Mouse (Mus musculus): ENCODE results near the gene Arhgef7.

DNA sequence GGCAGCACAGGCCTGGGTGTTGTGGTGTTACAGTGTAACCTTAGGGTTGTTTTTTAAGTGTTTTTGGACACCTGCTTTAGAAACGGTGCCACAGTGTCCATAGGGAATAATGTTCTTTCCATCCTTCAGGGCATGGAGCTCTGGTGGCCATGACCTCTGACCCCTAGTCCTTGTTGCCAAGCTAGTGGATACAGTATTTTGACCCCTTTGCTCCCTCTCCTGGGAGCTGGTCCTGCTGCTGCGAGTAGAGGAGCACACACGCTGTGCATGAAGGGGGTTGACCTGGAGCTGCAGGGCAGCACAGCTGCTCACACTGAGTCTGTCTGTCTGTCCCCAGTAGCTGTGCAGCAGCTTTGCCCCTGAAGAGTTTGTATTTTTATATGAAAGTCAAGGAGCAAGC, 98.2 kb downstream of the Arhgef7 start:
- TF ChIP-seq ZC3H11A (IDR thresholded peaks at IDR 0.05; ENCODE audit: borderline replicate concordance, low read depth, low read length), result no peak
- TF ChIP-seq ZNF384 (IDR thresholded peaks at IDR 0.05; ENCODE audit: low read depth, low read length), result no peak
- TF ChIP-seq MAFK (IDR thresholded peaks at IDR 0.05; ENCODE audit: insufficient read depth, low read depth, low read length), result no peak
- TF ChIP-seq HCFC1 (IDR thresholded peaks at IDR 0.05; ENCODE audit: borderline replicate concordance, insufficient read depth, low read length), result no peak
- no peak for TF ChIP-seq CHD2 (IDR thresholded peaks at IDR 0.05; ENCODE audit: low read depth, low read length)
